Mouse (Mus musculus): Measurements from ENCODE around the gene Gldc.

DNA sequence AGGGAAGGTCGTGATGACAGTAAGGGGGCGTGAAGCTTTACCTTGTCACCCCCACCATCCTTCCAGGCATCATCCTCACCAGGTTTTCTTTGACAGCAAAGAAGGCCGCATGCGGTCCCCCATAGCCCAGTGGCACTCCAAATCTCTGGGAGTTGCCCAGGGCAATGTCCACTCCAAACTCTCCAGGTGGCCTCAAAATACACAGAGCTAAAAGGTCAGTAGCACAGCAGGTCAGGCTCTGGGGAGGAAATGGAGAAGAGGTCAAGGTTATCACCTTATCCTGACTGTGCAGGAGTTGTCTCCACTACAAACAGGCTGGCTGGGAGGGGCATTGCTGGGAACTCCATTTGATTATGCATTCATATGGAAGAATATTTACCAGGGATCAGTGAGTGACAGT, 30.1 kb downstream of the Gldc start:
- TF ChIP-seq POLR2A (IDR thresholded peaks at IDR 0.05; ENCODE audit: low read depth, low read length) (no peak), CTCF (IDR thresholded peaks at IDR 0.05; ENCODE audit: extremely low read depth, insufficient read depth, insufficient read length, insufficient replicate concordance) (no peak)

Measured in spleen, adult 2 months (tissue).